Mouse (Mus musculus) embryonic fibroblast, embryonic 13.5 days (primary cell): Measurements from ENCODE around the gene Shld2.

Source experiments
- CTCF ChIP-seq: IDR thresholded peaks from 2 replicates; pipeline ENCODE4 v1.5.1; 2011; ENCODE audit warnings: mild to moderate bottlenecking, control low read depth, low read length, moderate library complexity, borderline replicate concordance; ENCODE audit not compliant: insufficient read depth
- POLR2A ChIP-seq: IDR thresholded peaks from 2 replicates; pipeline ENCODE4 v1.6.1; 2011; ENCODE audit warnings: low read depth, mild to moderate bottlenecking, control low read depth, low read length, moderate library complexity

DNA sequence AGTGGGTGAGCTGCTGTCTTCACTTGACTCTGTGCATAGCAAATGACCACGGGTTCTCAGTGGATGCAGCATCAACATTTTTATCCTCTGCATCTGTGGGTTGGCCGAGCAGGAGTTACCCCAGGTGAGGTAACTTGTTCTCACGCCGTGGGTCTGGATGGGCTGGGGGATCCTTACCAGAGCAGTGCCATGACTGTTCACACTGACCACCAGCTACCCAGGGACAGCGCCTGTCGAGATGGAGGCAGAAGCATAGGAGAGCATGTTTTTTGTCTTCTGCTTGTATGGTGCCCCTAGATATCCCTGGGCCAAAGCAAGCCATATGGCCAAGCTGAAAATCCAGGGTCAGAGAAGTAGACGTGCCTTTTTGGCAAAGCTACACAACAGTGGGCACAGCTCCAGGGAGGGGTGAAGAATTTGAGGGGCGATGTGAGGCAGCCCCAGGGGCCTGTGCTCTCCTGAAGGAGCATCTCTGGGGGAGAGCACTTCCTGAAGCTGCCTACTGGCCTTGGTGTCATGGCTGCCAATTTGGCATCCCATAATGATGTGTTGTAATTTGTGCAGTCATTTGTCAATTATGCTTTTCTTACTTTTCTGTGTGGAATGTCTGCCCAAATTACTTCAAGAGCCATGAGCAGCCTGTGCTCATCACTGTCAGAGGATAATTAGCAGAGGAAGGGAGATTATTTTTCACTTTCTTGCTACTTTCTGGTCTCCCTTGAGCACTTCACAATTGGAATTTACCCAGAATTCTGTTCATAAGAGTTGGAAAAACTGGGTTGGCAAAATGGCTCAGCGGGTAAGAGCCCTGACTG, 77.2 kb downstream of the Shld2 start:
- TF ChIP-seq CTCF (no peak), POLR2A (no peak)
